Mouse (Mus musculus): ENCODE results near the gene Kalrn.
"Not testable (repeated sequence)": the region's sequence is repeated elsewhere in the genome, so short reads cannot be mapped to it uniquely, and the experiment has no call there.

The Kalrn gene

DNA sequence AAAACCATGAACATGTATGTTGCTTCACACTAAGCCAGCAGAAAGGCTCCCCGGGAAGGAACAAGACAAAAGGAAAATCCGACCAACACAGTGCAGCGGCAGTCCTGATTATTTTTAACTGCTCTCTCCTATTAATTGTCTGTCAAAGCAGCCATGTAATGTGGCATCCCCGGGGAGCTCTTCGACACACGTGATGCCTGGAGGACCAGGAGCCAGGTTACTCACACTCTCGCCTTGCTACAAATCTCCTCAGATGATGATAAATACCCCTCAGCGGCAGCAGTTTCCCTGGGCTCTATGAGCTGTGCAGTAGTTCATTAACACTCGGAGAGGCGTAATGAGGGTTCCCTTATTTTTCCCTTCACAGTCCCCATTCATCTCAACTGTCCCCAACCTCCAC lies 257.1 kb downstream of the Kalrn start:
- DNase-seq (ENCODE audit: low read depth, low spot score) = no peak

DNA sequence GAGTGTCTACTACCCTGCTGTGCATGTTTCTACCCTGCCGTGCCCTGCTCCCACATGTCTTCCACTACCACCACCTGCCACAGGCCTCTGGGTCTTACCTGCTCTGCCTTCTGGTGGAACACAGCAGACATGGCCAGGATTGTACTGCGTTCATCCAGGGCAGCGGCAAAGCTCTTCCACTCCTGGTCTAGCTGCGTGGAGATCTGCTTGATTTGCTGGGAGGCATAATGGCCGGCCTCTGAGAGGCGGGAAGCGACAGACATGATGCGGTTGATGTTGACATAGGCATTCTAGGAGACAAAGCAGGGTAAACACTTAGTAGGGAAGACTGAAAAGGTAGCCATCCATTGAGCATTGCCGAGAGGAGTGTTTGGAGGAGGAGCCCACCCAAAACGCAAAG lies 259.3 kb downstream of the Kalrn start:
- no peak for DNase-seq (ENCODE audit: low read depth, low spot score)

DNA sequence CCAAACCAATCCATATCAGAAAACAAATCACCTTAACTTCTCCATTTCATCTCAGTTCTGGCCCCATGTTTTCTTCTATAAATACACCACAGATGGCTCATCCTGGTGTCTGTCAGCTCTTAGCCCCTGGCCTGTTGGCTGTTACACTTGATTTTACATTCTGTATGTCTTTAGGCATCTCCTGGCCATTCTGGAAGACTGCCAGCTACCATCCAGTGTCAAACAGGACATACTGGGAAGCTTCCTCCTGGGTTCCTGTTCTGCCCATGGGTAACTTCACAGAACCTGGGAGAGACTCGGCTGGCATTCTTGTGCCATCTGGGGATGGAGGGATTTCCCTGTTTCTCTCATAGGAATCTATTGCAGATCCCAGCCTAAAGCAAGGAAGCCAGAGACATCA lies 261.8 kb downstream of the Kalrn start:
- no peak for DNase-seq (ENCODE audit: low read depth, low spot score)

DNA sequence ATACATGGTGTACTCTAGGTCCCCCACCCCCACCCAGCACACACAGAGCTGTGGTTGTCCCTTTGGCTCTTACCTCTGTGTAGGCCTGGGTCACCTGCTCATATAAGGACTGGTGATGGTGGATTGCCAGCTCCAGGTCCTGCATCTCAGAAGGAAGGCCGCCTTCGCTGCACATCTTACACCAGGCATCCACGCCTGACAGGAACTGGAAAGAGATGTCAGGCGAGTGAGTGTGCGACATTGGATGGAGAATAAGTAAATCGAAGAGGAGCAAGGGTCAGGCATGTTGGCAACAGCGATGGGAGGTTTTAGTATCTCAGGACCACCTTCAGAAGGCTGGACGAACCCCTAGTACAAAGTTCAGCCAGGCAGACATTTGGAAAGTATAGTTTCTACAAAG lies 263.0 kb downstream of the Kalrn start:
- DNase-seq (ENCODE audit: low read depth, low spot score) = no peak

DNA sequence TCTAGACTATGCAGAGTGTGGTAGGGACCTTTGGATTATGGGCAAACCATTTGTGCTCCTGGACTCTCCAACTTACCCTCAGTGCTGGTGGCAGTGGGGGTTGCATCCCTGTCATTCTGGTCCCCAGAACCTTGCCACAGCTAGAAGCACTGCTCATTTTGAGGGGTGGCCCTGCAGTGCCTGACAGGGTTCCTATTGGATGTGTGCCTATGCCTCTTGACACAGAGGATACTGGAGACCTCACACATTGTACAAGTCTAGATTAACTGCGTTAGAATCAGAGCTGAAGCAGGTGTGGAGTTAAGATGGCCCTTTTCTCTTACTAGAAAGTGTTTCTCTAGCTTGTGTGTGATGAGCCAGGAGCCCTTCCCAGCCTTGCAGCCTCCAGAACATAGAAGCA lies 265.0 kb downstream of the Kalrn start:
- no peak for DNase-seq (ENCODE audit: low read depth, low spot score)

DNA sequence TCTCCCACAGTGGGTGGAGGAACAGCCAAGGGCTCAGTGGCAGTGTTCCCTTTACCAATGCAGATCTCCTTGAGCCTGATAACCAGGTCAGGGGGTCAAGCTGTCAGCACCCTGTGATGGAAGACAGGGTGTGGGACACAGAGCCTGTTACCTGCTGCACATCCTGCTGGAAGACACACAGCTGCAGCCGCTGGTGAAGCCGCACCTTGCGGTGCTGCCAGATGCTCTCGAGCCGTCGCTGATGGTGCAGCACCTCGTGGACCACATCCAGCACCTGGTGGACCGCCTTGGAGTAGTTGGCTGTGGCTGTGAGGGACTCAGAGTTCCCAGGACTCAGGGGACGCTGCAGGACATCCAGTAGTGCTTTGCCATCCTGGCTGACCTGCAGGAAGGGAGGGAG lies 265.9 kb downstream of the Kalrn start:
- DNase-seq (ENCODE audit: low read depth, low spot score) = no peak

DNA sequence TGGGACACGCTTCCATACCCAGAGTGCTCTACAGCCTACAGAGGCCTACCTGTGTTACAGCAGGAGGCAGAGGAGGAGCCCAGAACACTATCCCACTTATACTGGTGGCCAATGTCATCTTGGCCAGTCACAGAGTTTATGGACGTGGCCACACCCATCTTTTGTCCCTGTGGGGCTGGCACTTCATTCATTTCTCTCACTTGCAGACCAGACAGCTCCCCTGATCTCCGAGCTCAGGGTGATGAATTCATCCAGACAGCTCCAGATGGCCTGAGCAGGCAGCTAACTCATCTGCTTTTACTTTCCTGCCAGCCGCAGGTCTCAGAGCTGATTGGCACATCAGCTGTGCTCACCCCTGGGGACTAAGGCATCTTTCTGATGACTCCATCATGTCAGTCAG lies 267.7 kb downstream of the Kalrn start:
- DNase-seq (ENCODE audit: low read depth, low spot score) = no peak

DNA sequence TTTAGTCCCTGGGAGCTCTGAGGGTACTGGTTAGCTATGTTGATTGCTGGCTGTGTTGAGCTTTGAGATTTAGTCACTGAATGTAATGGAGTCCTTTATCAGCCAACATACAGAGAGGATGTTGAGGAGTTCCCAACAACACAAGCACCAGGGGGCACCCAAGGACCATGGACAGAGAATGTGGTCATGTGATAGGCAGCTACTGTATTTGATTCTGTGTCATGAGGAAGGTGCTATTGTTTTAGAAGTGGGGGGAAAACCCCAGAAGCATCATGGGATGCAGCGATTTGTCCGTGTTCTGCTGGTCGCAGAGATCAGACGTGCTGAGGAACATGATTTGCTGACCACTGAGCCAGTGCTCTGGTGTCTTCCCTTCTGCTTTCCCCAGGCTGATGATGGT lies 269.5 kb downstream of the Kalrn start:
- DNase-seq (ENCODE audit: low read depth, low spot score) = not testable (repeated sequence)

DNA sequence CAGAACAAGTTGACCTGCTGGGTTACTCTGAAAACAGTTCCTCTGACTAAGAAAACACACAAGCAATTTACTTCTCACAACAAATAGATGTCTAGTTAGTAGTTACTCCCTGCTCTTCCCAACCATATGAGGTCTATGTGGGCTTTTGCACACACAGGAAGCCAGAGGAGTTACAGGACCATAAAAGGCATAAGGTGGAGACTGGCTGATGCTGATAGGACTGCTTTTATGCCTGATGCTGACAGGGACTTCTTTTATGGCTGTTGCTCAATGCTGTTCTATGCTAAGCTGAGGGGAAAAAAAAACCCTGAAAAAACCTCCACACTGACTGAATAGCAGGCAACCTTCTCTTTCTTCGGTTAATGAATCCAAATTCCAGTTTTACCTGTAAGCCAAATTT lies 270.8 kb downstream of the Kalrn start:
- no peak for DNase-seq (ENCODE audit: low read depth, low spot score)

DNA sequence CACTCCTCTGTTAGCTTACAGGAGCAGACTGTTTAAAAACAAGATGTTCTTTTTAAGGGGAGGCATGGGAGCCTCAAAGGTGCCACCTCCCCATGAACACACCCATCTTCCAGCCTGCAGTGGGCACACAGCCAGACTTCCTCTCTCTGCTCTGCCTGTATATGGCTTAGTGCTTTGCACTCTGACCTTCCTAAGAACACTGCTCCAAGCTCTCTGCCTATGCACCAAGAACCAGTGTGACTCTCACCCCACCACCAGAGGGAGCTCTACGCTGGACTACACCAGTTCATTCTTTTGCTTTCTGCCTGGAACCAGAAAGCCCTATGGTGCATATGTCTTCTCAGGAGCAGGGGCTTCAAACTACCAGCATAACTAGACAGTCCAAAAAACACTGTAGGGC lies 271.3 kb downstream of the Kalrn start:
- DNase-seq (ENCODE audit: low read depth, low spot score) = peak; percentile 20

DNA sequence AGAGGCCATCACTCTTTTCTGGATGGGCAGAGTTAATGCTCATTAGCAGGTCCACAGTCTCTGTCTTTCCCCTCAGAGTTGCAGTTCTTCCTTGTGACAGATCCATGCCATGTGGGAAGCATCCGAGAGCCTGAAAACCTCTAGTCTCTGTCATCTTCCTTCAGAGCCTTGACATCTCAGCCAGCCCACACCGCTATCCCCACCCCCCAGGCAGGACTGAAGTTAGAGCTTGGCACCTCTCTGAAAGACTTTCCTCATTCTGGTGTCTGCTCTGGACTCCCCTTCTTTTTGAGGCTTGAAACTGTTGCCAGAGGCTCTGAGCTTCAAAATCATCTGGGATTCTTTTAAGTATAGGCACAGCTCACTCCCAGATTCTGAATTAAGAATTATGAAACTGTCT lies 274.1 kb downstream of the Kalrn start:
- no peak for DNase-seq (ENCODE audit: low read depth, low spot score)

DNA sequence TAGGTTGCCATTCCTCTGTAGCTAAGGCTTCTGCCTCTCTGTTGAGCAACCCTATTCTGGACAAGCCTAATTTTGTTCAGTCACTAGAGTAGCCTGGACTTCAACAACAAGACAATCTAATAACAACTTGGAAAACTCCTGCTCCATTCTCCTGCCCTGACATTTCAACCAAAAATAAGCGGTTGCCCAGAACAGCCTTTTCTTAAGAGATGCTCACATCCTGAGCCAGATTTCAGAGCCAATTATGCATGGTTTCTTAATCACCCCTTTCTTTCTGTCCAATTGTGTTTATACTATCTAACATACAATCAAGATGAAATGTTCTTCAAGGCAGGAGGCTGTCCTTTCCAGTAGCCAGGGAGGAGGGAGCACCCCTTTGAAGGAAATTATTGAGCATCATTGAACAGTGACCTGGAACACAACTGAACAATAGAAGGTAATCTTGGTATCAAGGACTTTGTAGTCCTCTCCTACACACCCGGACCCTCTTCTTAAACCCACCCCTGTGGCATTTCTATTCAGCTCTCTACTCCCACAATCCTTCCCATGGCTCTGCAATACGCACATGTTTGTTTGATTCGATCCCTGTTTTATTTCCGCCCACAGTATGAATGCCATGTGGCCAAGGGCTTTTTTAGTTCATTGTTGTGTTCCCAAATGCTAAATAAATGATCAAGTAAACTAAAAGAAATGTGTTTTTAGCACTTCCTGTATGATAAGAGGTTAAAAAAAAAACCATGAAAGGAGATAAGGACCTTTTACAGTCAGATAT lies 275.2 kb downstream of the Kalrn start:
- no peak for DNase-seq (ENCODE audit: low read depth, low spot score)

DNA sequence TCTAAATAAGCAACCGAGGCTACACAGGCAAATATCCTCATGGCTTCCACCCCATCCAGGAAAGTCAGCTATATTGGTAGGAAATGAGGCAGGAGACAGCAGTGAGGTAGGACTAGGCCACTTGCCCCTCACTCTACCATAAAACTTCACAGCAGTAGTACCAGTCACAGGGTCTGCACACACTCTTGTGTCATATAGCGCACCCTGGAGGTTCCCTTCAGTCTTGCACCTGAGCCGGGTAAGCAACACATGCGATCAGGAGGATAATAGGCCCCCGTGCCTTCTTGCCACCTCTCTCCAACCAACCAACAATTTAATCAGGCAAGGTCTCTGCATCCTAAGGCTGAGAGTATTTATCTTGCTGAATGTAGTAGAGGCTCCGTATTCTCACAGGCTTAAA lies 278.8 kb downstream of the Kalrn start:
- peak; percentile 18 for DNase-seq (ENCODE audit: low read depth, low spot score)

DNA sequence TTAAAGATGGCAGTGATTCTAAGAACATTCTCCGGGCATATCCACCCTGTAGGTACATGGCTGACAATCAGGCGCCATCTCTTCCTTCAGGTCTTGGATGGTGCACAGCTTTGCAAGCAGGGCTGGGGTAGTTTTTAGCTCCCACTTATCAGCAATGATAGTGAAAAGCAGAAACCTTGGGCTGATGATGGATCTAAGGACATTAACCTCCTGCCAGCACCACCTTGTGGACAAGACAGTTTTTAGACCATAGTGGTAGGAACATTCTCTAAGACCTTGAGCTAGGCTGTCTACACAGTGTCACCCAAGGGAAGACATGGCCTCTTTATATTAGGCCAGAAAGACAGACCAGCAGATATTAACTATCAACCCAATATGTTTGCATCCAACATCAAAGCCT lies 279.7 kb downstream of the Kalrn start:
- no peak for DNase-seq (ENCODE audit: low read depth, low spot score)

DNA sequence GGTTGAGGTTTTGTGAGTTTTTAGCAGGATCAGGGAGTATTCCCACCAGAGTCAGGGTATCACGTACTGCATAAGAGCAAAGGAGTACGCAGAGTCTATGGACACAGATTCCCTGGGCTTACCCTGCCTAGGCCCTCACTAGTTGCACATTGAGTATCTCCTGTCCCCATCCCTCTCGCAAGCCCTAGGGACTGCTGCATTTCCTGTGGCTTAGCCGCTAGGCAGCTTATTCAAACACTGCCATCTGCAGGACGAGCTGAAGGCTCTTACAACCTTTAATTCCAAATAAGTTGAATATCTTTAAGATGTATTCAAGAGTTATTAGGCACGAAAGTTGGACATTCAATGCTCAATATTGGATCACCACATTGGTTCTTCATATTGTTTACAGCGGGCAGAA lies 283.7 kb downstream of the Kalrn start:
- peak; percentile 7 for DNase-seq (ENCODE audit: low read depth, low spot score)

DNA sequence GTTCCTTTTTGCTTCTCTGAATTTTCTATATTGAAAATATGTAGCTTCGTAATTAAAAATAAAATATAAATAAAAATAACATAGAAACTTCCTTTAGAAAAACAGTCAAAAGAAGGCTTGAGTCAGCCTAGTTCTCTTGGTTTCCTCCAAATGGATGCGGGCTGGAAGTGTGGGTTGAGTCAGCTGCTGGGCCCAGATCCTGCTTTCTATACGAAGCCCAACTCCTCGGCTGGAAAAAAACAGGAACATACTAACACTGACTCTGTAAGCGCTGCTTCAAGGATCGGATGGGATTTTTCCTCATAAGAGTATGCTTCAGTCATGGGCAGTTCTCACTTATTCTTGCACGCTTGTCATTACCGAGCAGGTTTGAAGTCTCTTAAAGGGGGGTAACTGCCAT lies 291.3 kb downstream of the Kalrn start:
- no peak for DNase-seq (ENCODE audit: low read depth, low spot score)

DNA sequence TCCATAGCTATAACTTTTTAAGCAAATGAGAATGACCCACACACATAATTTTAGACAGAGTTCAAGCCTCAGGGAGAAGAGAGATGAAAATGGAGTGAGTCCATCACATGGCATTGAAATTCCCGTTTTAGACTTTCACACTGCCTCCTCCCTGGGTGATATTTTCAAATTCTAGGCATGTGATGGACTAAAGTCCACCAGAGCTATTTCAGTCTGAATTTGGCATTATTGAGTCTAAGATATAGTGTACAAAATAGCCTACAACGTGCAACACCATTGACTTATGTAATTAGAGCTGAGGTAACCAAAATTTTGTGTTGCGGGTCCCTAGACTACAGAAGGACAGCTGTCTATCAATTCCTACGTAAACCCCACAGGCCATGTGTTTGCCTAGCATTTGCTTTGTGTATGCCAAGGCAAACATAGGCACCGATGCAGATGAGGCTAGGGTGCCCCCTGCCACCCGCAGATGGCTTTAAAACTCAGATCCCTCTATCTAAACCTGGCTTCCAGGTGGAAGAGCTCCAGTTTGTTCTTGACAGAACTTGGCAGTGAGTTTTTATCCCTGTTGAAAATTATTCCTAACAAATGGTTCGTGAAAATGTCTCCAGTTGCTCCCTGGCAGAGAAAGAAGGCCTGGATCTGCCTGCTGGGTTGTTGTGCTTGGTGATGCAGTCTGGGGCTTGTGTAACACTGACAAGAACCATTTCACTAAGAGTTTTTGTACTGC lies 293.5 kb downstream of the Kalrn start:
- DNase-seq (ENCODE audit: low read depth, low spot score) = no peak

DNA sequence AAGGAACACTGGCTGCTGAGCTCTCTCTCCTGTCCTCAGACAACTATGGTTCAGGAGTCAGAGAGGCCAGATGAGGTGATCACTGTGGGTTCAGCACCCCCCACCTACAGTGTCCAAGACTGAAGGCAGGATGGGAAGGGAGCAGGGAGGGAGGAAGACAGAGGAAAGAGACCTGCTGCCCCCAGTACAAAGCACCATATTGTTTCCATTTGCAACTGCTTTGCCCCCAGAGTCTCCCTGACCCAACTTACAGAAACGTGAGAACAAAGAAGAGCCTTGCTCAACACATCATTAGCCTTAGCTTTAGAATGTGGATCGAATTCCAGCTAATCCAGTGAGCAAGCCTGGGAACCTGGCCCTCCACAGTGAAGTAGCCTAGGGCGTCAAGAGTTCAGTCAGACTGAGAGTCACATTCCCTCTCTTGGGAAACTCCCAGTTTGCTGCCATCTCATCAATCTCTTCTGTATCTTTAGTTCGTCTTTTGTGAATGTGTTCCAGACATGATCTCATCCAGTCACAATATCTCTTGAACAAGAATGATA lies 295.0 kb downstream of the Kalrn start:
- DNase-seq (ENCODE audit: low read depth, low spot score) = no peak

DNA sequence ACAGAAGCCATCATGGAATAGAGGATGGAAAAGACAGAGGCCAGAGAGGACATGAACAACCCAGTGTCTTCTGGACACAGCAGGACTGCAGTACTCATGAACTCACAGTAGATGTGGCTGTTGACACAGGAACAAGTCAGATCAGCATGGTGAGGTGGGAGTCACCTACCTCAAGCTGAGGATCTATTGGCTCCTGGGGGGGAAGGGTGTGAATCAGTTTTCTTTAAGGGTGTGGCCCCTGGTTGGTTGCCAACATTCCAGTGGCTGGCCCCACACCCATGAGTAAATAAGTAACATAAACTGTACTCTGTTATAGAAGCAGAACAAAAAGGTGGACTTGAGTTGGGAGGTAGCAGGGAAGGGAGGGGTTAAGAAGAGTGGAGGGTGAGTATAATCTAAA lies 298.7 kb downstream of the Kalrn start:
- no peak for DNase-seq (ENCODE audit: low read depth, low spot score)

DNA sequence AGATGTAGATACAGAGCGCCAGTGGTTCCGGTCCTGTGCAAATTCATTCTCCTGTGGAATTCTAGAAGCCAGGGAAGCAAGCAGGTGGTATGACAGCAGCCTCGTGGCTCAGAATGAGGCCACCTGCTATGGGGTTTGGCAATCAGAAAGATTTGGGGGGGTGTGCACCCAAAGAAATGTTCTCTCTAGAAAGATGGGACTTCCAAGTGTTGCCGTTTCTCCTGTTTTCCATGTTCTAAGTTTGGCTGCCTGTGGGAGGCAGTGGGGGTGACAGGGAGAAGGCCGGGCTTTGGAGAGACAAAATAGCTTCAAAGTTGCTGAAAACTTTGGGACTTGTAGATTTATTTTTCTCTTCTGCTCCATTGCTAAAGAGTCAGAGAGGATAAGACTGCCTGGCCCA lies 301.9 kb downstream of the Kalrn start:
- DNase-seq (ENCODE audit: low read depth, low spot score) = no peak

DNA sequence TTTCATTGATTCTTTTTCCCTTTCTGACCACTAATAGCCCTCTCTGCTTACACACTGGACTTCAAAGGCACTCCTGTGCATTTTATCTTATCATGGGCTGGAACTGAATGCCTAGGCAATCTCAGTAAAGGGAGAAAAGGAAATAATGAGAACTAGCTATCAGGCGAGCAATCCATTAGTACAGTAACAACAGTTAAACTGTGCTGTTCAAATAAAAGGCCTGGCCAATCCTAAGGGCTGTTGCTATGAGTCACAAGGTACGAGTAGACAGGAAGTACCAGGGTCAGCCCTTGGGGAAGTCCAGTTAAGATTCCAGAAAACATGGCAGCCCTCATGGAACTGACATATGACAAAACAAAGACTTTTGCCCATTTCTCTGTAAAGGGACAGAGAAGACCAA lies 302.7 kb downstream of the Kalrn start:
- no peak for DNase-seq (ENCODE audit: low read depth, low spot score)

DNA sequence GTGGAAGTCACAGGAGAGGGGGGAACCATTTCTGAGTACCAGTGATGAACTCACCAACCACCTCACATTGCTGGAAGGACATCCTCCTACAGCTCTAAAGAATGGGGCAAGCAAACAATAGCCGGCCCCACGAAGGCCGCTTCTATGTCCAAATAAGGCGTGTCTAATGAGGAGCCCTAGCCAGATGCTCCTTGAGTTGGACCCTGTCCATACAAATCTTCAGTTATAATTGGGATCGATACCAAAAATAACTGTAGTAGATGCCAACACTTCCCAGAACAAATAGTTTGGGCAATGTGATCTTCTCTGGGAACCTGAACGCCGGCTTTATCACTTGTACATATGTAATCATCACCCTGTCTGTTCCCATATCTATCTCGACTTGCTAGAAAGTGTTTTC lies 303.7 kb downstream of the Kalrn start:
- no peak for DNase-seq (ENCODE audit: low read depth, low spot score)

DNA sequence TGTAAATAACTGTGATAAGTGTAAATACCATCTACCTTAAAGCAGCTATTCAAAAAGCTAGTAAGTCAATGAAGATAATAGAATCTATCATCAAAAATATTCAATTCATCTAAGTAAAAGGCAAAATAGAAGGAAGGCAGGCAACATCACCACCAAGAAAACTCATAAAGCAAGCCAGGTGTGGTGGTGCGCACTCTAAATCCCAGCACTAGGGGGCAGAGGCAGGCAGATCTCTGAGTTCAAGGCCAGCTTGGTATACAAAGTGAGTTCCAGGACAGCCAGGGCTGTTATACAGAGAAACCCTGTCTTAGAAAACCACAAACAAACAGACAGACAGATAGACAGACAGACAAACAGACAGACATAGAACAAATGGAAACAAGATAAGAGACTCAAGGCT lies 305.6 kb downstream of the Kalrn start:
- DNase-seq (ENCODE audit: low read depth, low spot score) = no peak

Measured in CD4-positive, CD25-positive, alpha-beta regulatory T cell, adult 2 months (primary cell).